Mouse (Mus musculus) kidney, postnatal 4 days (tissue): Measurements from ENCODE around the gene Fam186b.
"Not testable (repeated sequence)": the region's sequence is repeated elsewhere in the genome, so short reads cannot be mapped to it uniquely, and the experiment has no call there.

Source experiments
- DNase-seq, 2 experiments: peaks; one replicate each; pipeline ENCODE4 v3.0.0; 2021; ENCODE audit warnings: mixed read lengths in 2 of 2

Fam186b gene

GRCm38 (mm10) chr15:99255241-99255749 is 40.4 kb downstream of the Fam186b start:
- DNase-seq, result no peak

GRCm38 (mm10) chr15:99254477-99255005 is 41.1 kb downstream of the Fam186b start:
- DNase-seq, result no peak

GRCm38 (mm10) chr15:99253772-99254171 is 41.9 kb downstream of the Fam186b start:
- DNase-seq, result no peak

DNA sequence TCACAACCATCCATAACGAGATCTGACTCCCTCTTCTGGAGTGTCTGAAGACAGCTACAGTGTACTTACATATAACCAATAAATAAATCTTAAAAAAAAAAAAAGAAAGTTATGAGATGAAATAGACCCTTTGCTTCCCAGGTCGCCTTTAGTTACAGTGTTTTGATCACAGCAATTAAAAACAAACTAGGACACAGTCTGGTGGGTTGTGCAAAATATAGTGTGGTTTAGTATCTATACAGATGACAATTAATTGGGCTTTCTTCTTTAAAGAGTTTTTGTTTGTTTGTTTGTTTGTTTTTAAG is 42.6 kb downstream of the Fam186b start:
- DNase-seq, result not testable (repeated sequence)

DNA sequence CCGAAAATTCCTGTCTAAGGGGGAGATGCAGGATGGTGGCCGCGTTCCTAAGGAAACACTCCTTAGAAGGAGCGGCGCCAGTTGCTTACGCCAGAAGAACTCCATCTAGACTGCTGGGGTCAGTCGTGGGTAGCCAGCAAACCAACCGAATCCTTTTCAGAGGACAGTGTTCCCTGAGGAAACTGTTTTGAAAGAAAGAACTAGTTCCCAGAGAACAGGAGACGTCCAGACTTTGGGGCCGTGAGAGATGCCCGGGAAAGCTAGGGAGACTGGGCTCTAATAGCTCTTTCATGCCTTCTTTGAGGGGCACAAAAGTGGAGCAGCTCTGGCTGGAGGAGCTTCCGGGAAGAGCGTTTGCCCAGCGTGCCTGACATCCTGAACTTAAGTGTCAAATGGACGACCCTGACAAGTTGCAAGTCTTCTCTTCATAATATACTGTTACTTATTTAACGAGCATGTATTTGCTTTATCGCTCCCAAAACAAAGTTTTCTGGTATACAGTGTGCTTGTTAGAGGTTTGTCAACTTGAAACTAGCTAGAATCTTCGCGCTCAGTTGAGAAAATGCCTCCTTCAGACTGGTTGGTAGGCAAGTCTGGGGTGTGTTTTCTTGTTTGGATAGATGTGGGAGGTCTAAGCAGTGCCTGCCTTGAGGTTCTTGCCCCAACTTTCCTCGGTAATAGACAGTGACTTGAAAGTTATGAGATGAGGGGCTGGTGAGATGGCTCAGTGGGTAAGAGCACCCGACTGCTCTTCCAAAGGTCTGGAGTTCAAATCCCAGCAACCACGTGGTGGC is 43.1 kb downstream of the Fam186b start:
- peak; percentile 81 to 89 for DNase-seq

GRCm38 (mm10) chr15:99251626-99252380 is 43.9 kb downstream of the Fam186b start, which contains the start of gene Mcrs1:
Mcrs1 (minus strand) TSS chr15:99251961.
- peak; percentile 97 to 98 for DNase-seq

DNA sequence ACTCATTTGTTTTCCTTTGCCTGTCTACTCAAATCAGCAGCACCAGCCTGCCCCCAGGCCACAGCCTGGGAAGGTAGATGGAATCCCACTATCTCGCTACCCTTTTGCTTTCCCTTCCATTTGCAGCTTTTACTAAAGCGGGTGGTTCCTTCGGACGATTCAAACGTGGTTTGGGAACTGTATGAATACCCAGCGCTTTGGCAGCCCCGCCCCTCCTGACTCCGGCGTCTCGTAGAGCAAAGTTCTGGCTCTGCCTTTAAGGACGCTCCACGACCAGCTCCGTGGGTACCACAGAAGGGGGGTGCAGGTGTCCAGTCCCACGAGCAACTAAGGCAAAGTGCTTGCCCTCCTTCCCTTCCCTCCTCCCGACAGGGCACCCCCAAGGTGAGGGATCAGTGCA is 44.6 kb downstream of the Fam186b start:
- DNase-seq, result peak; percentile 26 to 58

DNA sequence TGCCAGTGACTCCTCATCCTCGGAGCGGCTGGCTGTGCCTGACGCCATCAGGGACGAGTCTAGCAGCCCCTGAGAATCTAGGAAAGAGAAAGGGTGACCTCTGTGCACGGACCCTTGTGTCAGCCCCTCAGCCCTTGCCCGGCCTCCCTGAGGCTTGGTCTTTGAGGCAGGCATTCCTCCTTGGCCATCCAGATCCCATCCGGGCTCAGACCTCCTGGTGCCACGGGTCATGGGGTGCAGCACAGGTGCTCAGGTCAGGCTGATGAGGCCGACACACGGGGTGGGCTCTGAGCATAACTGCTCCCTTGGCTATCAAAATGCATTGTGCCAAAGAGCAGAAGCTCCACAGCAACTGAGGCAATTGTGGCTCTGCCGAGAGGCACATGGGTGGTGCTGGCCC is 45.8 kb downstream of the Fam186b start:
- no peak for DNase-seq

- peak; percentile 31 to 53 for DNase-seq
Observed at GRCm38 (mm10) chr15:99248972-99249371, 46.7 kb downstream of the Fam186b start.

DNA sequence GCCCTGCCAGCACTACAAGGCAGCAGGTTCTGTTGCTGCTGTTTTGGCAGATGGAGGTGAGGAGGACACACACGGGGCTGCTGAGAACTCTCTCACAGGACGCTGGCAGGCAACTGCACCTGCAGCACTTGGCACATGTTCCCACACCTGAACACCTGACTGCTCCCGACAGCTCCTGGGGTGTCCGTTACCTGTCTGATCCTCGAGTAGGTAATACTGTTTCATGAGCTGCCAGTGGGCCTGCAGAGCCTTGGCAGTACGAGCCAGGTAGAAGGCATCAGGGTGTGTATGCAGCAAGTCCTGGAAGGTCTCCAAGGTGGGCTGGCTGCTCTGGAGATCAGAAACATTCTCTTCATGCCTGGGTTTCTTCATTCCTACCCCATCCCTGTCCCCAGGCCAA is 49.0 kb downstream of the Fam186b start:
- DNase-seq, result not testable (repeated sequence)

- DNase-seq, result no peak
Observed at GRCm38 (mm10) chr15:99242045-99242444, 53.6 kb downstream of the Fam186b start.

- DNase-seq, result no peak
Observed at GRCm38 (mm10) chr15:99241249-99241648, 54.4 kb downstream of the Fam186b start.

- no peak for DNase-seq
Observed at GRCm38 (mm10) chr15:99240129-99240528, 55.6 kb downstream of the Fam186b start.

GRCm38 (mm10) chr15:99238006-99238405 is 57.7 kb downstream of the Fam186b start:
- DNase-seq, result no peak

DNA sequence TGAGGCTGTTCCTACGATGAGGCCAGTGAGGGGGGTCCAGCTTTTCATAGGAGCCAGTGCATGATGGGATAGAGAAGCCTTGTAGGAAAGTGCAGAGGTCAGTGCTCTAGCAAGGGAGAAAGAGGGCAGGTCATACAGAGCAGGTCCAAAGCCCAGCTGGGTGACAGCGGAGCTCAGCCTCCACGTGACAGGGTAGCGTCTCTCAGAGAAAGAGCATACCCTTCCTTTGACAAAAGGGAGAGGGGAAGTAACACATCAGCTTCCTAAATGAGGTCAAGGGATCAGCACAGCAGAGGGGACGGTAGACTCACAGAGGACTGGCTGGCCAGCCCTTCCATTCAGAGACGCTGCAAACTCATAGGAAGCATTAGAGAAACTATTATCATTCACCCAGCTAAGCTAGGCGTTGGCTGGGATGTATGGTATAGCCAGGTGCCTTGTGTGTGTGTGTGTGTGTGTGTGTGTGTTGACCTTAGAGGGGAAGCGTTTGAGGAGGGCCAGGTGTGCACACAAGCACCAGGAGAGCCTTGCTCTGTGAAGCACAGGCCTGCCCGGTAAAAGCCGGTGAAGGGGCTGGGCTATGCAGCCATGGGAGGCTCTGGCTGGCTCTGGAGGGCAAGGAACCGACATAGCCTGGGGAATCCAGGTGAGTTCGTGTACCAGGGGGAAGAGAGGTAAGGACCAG is 61.2 kb downstream of the Fam186b start:
- no peak for DNase-seq

- no peak for DNase-seq
Observed at GRCm38 (mm10) chr15:99233719-99234118, 62.0 kb downstream of the Fam186b start.

GRCm38 (mm10) chr15:99231998-99232397 is 63.7 kb downstream of the Fam186b start:
- no peak for DNase-seq

GRCm38 (mm10) chr15:99226090-99226489 is 69.6 kb downstream of the Fam186b start:
- no peak for DNase-seq

DNA sequence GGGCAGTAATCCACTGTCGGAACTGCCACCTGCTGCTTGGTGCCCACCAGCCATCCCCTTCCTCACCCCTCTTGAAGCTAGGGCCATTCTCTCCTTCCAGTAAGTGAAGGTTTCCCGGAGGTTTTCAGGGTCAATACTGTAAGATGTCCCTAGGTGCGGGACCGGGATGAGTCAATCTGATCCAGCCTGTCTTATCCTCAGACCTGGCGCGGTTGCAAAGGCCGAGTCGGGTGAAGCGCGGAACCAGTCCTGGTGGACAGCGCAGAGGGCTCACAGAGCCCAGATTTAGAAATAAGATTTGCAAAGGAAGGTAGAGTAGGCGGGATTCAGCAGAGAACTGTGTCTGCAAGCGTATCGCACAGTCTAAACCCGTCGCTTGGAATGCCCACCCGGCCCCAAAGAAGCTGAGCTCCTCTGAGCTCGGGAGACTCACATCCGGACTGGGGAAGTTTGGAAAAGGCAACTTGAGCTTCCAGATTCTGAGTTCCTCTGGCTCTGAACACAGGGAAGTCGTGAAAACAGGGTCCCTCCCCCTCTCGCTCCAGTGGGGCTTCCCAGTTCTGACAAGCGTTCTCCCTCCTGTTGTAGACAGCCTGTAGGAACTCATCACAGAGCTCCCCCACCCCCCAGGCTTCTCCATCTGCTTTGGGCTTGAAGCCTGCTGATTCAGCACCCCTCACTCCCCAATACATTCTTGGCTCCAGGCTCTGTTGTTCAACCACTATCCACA is 70.4 kb downstream of the Fam186b start:
- DNase-seq, result peak; percentile 39 to 68

DNA sequence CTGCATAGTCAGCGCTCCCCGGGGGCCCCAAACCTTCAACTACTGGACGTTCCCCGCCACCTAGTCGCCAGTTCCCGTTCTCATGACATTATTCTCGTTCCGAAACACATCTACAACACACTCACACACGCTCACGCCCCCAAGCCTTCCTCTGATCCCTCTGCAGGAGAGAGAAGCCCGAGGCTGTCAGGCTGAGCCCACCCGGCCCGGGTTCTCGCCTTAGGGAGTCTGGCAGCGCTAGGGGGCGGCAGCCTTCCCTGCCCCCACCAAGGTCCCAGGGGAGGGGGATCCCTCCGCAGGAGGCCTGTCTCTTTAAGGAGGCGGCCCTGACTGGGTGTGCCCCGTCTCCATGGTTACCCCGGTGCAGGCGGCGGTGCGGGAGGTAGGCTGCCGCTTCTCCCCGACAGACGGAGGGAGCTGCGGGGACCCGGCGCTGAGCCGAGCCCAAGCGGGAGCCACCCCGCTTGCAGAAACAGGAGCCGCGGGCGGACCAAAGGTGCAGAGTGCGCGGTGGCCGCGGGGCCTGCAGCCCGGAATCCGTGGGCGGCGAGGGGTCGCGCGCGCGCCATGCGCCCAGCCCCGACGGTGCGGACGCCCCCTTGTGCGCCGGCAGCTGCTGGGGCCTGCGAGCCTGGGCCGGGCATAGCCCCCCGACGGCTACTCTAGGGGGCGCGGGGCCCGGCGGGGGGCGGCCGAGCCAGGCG is 71.3 kb downstream of the Fam186b start, which contains the start of gene Kcnh3:
TSS of gene Kcnh3 (plus strand) at position 654 of the 704 bp plus-strand sequence.
- peak; percentile 69 to 77 for DNase-seq

DNA sequence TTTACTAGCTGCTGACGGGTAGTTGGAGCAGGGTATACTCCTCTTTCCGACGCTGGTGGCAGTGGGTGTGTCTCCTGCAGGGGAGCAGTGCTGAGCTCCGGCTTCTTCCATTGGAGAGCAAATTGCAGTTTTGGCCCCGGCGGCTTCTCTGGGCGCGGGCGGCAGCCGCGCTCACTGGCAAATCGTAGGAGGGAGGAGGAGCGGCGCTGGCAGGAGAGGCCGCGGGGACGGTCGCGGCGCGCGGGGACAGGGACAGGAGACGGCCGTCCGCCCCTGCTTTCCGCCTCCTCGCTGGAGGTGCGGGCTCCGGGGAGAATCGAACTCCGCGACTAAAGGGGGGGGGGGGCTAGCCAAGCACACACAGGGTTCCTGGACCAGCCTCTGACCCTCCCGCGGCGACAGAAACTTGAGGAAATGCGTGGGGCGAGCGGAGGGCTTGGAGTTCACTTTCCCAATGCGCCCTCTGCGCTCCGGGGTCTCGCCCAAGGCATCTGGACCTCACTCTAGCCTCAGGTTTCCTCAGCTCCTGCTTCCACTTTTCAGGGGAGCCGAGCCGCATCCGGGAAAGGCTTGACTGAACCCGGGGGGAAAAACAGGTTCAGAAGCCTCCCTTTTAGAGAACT is 72.0 kb downstream of the Fam186b start:
- peak; percentile 58 to 61 for DNase-seq
